Mouse (Mus musculus): ENCODE measurements around the gene Rwdd2b. TPM values are rescaled to one million over a fixed set of nuclear protein-coding genes. Genes with fewer than 3 reads are reported as not detected.

Gene Rwdd2b
- 10.9 and 11.1 TPM in 2 replicates for polyA plus RNA-seq (2015; fragmentation: Nextera tagmentation; extraction: Ambion mirVana)

DNA sequence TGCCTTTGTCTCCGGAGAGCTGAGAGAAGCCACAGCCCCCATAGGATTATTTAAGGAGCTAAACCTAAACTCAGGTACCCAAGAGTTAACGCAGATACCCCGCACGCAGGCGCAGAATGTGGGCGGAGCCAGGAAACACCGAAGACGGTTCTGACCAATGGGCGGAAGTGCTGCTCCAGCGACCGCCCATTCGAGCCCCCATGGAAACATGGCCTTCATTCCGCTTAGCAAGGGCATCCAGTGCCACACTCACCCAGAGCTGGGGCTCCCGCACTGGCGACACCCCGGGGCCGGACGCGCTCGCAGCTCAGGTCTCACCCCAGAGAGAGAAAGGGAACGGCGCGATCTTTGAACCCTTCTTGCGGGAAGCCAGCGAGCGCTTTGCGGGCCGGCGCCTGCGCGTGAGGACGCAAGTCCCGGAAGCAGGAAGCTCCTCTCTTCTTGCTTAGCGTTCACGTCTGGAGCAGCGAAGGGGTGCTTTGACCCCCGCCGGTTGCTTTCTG is at the start of gene Rwdd2b:
Rwdd2b (minus strand) TSS at position 390 of the 503 bp plus-strand sequence.
- H3K4me1 ChIP-seq (replicated peaks): peaks cover 14% of the 10 kb centered on the region
- peak; percentile 93 for ATAC-seq (replicated peaks; ENCODE audit: insufficient number of reproducible peaks, insufficient read depth, low FRiP score, low read depth)
- peaks cover 5% of the 10 kb centered on the region; the same call in 1 of the 2 replicates for H3K36me3 ChIP-seq
- H3K27me3 ChIP-seq: no peaks in the 10 kb centered on the region
- peak within 1 kb of the TSS; percentile 94 for H3K27ac ChIP-seq
- peak within 1 kb of the TSS; percentile 86 for H3K4me2 ChIP-seq
- H3K9ac ChIP-seq: peak within 1 kb of the TSS; percentile 96
- under 1% methylated on average over 38 of the region's 38 CpGs for WGBS
- no peaks in the 10 kb centered on the region for H3K9me3 ChIP-seq (replicated peaks)
- H3K4me3 ChIP-seq: peak within 1 kb of the TSS; percentile 97

DNA sequence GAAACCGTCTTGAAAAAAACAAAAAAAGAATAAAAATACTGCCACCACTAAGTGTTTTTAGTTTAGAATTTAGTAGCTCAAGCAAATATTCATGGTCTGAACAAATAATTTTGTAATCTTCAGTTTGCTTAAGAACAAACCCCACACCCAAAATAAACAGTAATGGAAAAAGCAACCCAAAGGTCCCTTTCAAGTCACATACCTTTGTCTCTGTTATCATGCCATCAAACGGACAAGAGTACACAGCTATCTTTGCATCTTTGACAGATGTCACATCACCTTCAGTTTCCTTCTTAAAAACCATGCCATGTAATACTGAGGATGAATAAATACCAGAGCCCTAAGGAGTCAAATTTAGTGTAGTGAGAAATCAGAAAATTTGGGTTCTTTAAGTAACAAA is 48.2 kb upstream of the Rwdd2b start:
- peaks cover 96% of the 10 kb centered on the region for H3K36me3 ChIP-seq
- no peaks in the 10 kb centered on the region for H3K4me1 ChIP-seq (replicated peaks)
- H3K9me3 ChIP-seq (replicated peaks): no peaks in the 10 kb centered on the region
- 75% methylated on average over 2 of the region's 2 CpGs for WGBS
- H3K9ac ChIP-seq: no peak overlapping the region
- no peak overlapping the region for H3K27ac ChIP-seq
- H3K4me2 ChIP-seq: no peak overlapping the region
- ATAC-seq (replicated peaks; ENCODE audit: insufficient number of reproducible peaks, insufficient read depth, low FRiP score, low read depth): no peak
- H3K4me3 ChIP-seq: no peak overlapping the region
- H3K27me3 ChIP-seq: no peaks in the 10 kb centered on the region

DNA sequence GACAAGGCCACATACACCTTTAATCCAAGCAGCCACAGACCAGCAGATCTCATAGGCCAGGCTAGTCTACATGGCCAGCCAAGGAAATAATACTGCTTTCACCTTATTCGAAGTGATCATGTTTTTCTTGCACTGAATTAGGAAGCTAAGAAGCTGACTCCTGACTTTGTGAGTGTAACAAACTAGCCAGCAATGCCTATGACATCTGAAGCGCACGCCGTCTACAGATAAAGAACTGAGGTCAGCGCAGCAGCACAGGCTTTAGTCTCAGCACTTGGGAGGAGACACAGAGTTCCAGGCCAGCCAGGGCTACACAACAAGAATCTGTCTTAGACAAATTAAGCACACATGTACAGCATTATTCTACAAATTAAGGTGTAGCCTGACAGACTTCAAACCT is 46.4 kb upstream of the Rwdd2b start:
- no peak overlapping the region for H3K27ac ChIP-seq
- H3K4me3 ChIP-seq: no peak overlapping the region
- no peaks in the 10 kb centered on the region for H3K27me3 ChIP-seq
- H3K4me2 ChIP-seq: no peak overlapping the region
- H3K9me3 ChIP-seq (replicated peaks): no peaks in the 10 kb centered on the region
- no peaks in the 10 kb centered on the region for H3K4me1 ChIP-seq (replicated peaks)
- peaks cover 90% of the 10 kb centered on the region for H3K36me3 ChIP-seq
- no peak for ATAC-seq (replicated peaks; ENCODE audit: insufficient number of reproducible peaks, insufficient read depth, low FRiP score, low read depth)
- WGBS: 93% methylated on average over 5 of the region's 5 CpGs
- H3K9ac ChIP-seq: no peak overlapping the region

DNA sequence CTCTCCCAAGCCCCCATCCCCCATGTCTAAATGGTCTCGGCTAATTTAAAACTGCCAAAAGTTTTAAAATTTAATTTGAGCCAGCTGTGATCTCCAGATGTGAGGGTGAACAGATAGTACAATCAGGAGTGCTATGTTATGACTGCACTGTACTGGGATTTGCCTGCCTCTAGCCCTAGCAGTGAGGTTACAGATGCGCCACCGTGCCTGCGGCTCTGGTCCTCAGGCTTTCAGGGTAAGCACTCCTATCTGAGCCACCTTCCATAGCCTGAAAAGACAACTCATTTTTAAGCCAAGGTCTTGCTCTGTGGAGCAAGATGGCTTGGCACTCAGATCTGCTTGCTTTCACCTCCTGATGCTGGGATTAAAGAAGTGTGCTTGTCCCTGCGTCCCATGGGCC is 44.0 kb upstream of the Rwdd2b start:
- WGBS: 86% methylated on average over 5 of the region's 5 CpGs
- peaks cover 83% of the 10 kb centered on the region for H3K36me3 ChIP-seq
- ATAC-seq (replicated peaks; ENCODE audit: insufficient number of reproducible peaks, insufficient read depth, low FRiP score, low read depth): no peak
- no peak overlapping the region for H3K9ac ChIP-seq
- no peak overlapping the region for H3K27ac ChIP-seq
- H3K27me3 ChIP-seq: no peaks in the 10 kb centered on the region
- no peaks in the 10 kb centered on the region for H3K4me1 ChIP-seq (replicated peaks)
- H3K4me3 ChIP-seq: no peak overlapping the region
- no peak overlapping the region for H3K4me2 ChIP-seq
- H3K9me3 ChIP-seq (replicated peaks): no peaks in the 10 kb centered on the region

DNA sequence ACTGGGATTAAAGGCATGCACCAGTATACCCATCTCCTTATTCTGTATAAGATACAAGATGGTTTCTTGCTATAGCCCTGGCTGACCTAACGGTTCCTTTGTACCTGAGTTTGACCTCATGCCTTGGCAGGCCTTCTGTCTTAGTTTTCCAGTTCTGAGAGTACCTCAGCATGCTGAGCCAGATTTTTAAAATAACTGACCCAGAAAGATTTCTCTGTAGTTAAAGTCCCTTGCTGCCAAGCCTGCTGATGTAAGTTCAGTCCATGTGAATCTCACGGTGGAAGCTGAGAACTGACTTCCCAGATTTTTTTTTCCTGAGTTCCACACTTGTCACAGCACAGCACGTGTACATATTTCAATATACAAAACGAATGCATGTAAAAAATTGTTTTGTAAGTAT is 30.2 kb upstream of the Rwdd2b start:
- WGBS: 87% methylated on average over 4 of the region's 4 CpGs
- ATAC-seq (replicated peaks; ENCODE audit: insufficient number of reproducible peaks, insufficient read depth, low FRiP score, low read depth): no peak
- no peak overlapping the region for H3K9ac ChIP-seq
- H3K27ac ChIP-seq: no peak overlapping the region
- H3K36me3 ChIP-seq: peaks cover 76% of the 10 kb centered on the region
- no peak overlapping the region for H3K4me2 ChIP-seq
- H3K9me3 ChIP-seq (replicated peaks): no peaks in the 10 kb centered on the region
- H3K4me3 ChIP-seq: no peak overlapping the region
- H3K4me1 ChIP-seq (replicated peaks): no peaks in the 10 kb centered on the region
- H3K27me3 ChIP-seq: no peaks in the 10 kb centered on the region

DNA sequence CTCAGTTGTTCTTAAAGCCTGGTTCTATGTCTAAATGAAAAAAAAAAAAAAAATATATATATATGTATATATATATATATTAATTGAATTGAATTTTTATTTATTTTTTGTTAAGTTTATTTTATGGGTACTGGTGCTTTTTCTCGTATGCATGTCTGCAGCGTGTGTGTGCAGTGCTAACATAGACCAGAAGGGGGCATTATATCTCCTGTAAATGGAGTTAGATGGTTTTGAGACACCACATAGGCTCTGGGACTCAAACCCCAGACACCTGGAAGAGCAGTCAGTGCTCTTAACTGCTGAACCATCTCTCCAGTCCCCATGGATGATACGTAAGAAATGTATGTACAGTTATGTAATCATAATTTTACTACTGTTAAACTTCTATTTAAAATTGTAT is 18.4 kb upstream of the Rwdd2b start:
- peaks cover 21% of the 10 kb centered on the region for H3K4me1 ChIP-seq (replicated peaks)
- no peak overlapping the region for H3K9ac ChIP-seq
- H3K4me2 ChIP-seq: no peak overlapping the region
- H3K27ac ChIP-seq: no peak overlapping the region
- no peaks in the 10 kb centered on the region for H3K9me3 ChIP-seq (replicated peaks)
- no peaks in the 10 kb centered on the region for H3K27me3 ChIP-seq
- no peak for ATAC-seq (replicated peaks; ENCODE audit: insufficient number of reproducible peaks, insufficient read depth, low FRiP score, low read depth)
- H3K4me3 ChIP-seq: no peak overlapping the region
- WGBS: 95% methylated on average over 3 of the region's 3 CpGs
- peaks cover 27% of the 10 kb centered on the region for H3K36me3 ChIP-seq

DNA sequence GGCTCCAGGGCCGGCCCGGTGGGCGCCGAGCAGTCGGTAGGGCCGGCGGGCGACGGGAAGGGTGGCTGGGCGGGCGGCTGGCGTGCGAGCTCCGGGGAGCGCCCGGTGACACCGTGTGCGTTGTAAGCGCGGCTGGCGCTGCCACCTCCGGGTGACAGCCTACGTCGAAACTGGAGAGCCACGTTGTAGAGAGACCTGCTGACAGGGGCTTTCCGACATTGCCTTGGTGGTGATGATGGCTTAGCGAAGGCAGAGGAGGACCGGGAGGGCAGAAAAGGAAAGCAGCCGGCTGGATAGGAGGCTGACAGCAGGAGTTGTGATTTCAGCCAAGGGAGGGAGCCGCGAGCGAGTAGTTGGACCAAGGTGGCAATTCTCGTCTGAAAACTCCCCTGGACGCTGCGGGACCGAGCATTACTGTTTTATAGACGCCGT is 14.8 kb upstream of the Rwdd2b start:
- ATAC-seq (replicated peaks; ENCODE audit: insufficient number of reproducible peaks, insufficient read depth, low FRiP score, low read depth): peak; percentile 53
- peak overlapping the region; percentile 95 for H3K4me3 ChIP-seq
- peaks cover 11% of the 10 kb centered on the region for H3K36me3 ChIP-seq
- under 1% methylated on average over 38 of the region's 38 CpGs for WGBS
- H3K9me3 ChIP-seq (replicated peaks): no peaks in the 10 kb centered on the region
- H3K4me1 ChIP-seq (replicated peaks): peaks cover 21% of the 10 kb centered on the region
- peak overlapping the region; percentile 88 for H3K9ac ChIP-seq
- peak overlapping the region; percentile 79 for H3K4me2 ChIP-seq
- H3K27me3 ChIP-seq: no peaks in the 10 kb centered on the region
- H3K27ac ChIP-seq: peak overlapping the region; percentile 82

DNA sequence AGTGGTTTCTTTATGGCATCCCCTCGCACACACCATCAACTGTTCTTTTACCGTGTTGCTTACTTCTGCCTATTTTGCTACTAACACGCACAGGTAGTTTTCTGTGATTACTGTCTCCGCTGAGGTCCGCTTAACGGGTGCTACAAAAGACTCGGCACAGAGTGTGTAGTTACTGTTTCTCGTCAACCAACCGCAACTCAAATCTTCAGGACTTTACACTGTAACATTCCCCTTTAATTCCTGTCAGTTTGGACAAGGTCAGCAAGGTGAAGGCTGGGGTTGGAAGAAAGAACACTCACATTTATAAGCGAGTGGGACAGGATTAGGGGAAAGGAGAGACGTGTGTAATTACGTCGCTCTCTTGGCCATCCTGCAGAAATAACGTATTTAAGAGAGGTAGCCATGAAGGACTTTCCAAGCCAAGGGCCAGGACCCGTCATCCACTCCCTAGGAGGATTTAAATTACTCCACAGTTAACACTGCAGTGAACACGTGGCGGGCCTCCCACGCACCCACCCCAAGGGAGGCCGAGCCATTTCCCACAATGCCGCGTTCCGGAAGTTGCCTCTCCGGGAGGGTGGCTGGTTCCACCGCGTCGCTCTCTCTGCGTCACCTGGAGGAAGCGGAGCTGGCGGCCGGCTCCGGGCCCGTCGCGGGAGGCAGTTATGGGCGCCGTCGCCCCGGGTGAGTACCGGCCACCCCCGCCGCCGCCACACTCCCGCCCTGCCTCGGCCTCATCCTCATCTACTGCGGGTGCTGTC is 14.2 kb upstream of the Rwdd2b start, which contains the start of gene Usp16:
Usp16 (plus strand) TSS at position 285 of the 761 bp plus-strand sequence.
- Histone ChIP-seq H3K4me2 (peak within 1 kb of the TSS; percentile 79), H3K27me3 (no peaks in the 10 kb centered on the region), H3K4me1 (replicated peaks) (peaks cover 21% of the 10 kb centered on the region), H3K9me3 (replicated peaks) (no peaks in the 10 kb centered on the region), H3K27ac (peak within 1 kb of the TSS; percentile 82), H3K9ac (peak within 1 kb of the TSS; percentile 88), H3K36me3 (peaks cover 8% of the 10 kb centered on the region), H3K4me3 (peak within 1 kb of the TSS; percentile 95)
- WGBS: 10% methylated on average over 43 of the region's 45 CpGs
- peak; percentile 95 for ATAC-seq (replicated peaks; ENCODE audit: insufficient number of reproducible peaks, insufficient read depth, low FRiP score, low read depth)

DNA sequence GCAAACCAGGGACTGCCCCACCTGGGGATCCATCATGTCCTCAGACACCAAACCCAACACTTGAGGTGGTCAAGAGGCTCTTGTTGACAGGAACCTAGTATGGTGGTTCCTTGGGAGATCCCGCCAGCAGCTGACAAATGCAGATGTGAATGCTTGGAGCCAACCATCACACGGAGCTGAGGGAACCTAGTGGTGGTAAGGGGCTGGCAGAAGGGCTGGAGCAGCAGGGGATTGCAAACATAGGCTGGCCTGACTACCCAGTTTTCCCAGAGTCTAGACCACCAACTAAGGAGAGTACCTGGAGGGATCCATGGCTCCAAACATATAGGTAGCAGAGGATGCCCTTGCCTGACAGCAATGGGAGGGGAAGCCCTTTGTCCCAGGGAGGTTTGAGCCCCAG is 12.9 kb upstream of the Rwdd2b start:
- Histone ChIP-seq H3K9ac (no peak overlapping the region), H3K9me3 (replicated peaks) (no peaks in the 10 kb centered on the region), H3K36me3 (no peaks in the 10 kb centered on the region), H3K4me1 (replicated peaks) (peaks cover 21% of the 10 kb centered on the region), H3K4me2 (no peak overlapping the region), H3K4me3 (no peak overlapping the region), H3K27me3 (no peaks in the 10 kb centered on the region), H3K27ac (no peak overlapping the region)
- 89% methylated on average over 2 of the region's 2 CpGs for WGBS
- no peak for ATAC-seq (replicated peaks; ENCODE audit: insufficient number of reproducible peaks, insufficient read depth, low FRiP score, low read depth)

DNA sequence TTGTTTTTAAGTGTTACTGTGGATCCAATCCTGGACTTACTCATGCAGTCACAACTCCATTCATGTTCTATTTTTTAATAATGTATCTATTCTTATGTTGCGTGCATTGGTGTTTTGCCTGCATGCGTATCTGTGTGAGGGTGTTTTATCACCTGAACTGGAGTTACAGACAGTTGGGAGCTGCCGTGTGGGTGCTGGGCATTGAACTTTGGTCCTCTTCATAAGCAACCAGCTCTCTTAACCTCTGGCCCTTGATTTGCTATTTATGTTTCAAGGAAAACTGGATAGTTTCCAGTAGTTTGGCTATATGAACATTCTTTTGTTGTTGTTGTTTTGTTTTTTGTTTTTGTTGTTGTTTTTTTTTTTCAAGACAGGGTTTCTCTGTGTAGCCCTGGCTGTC is 5.2 kb upstream of the Rwdd2b start:
- Histone ChIP-seq H3K36me3 (no peaks in the 10 kb centered on the region), H3K27me3 (no peaks in the 10 kb centered on the region), H3K9me3 (replicated peaks) (no peaks in the 10 kb centered on the region), H3K9ac (no peak overlapping the region), H3K4me1 (replicated peaks) (peaks cover 8% of the 10 kb centered on the region), H3K27ac (no peak overlapping the region), H3K4me3 (no peak overlapping the region), H3K4me2 (no peak overlapping the region)
- WGBS: 89% methylated on average over 3 of the region's 3 CpGs
- no peak for ATAC-seq (replicated peaks; ENCODE audit: insufficient number of reproducible peaks, insufficient read depth, low FRiP score, low read depth)

DNA sequence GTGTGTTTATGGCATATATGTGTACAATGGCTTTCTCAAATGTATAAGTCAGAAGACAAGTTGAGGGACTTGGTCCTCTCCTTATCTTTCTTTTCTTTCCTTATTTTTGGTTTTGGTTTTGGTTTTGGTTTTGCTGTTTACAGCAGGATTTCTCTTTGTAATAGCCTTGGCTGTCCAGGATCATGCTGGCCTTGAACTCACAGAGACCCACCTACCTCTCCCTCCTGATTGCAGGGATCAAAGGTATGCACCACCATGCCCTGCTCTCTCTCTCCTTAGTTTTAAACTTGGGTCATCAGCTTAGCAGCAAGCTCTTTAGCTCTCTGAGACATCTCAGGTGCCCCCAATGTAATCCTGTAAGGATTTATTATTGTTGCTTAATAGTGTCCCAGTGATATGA is 4.7 kb upstream of the Rwdd2b start:
- H3K36me3 ChIP-seq: no peaks in the 10 kb centered on the region
- H3K4me2 ChIP-seq: no peak overlapping the region
- H3K27ac ChIP-seq: no peak overlapping the region
- no peak for ATAC-seq (replicated peaks; ENCODE audit: insufficient number of reproducible peaks, insufficient read depth, low FRiP score, low read depth)
- no peak overlapping the region for H3K9ac ChIP-seq
- H3K9me3 ChIP-seq (replicated peaks): no peaks in the 10 kb centered on the region
- no peak overlapping the region for H3K4me3 ChIP-seq
- peaks cover 8% of the 10 kb centered on the region for H3K4me1 ChIP-seq (replicated peaks)
- H3K27me3 ChIP-seq: no peaks in the 10 kb centered on the region

DNA sequence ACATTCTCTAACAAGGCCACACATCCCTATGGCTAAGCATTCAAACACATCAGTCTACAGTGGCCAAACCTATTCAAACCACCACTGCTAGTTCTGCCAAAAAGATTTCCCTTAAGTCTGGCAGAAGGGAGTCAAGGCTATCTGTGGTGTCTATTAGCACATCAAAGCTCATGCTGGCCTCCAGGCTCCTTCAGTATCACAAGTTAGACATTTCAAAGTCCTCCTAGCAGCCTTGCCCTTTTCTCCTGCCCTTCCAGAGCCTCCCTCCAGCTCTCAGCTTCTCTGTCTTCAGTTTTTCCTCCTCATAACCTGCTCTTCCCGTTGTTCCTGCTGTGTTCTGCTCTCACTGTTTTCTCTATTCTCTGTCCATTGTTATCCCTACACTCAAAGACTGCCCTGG is 3.7 kb upstream of the Rwdd2b start:
- H3K27me3 ChIP-seq: no peaks in the 10 kb centered on the region
- H3K36me3 ChIP-seq: no peaks in the 10 kb centered on the region
- ATAC-seq (replicated peaks; ENCODE audit: insufficient number of reproducible peaks, insufficient read depth, low FRiP score, low read depth): no peak
- H3K9ac ChIP-seq: no peak overlapping the region
- H3K4me1 ChIP-seq (replicated peaks): peaks cover 14% of the 10 kb centered on the region
- no peak overlapping the region for H3K4me3 ChIP-seq
- H3K4me2 ChIP-seq: no peak overlapping the region
- no peak overlapping the region for H3K27ac ChIP-seq
- 48% methylated on average over 1 of the region's 1 CpGs for WGBS
- H3K9me3 ChIP-seq (replicated peaks): no peaks in the 10 kb centered on the region
